ENCODE assay signal across 10 mouse cellular contexts in the genomic region with DNA sequence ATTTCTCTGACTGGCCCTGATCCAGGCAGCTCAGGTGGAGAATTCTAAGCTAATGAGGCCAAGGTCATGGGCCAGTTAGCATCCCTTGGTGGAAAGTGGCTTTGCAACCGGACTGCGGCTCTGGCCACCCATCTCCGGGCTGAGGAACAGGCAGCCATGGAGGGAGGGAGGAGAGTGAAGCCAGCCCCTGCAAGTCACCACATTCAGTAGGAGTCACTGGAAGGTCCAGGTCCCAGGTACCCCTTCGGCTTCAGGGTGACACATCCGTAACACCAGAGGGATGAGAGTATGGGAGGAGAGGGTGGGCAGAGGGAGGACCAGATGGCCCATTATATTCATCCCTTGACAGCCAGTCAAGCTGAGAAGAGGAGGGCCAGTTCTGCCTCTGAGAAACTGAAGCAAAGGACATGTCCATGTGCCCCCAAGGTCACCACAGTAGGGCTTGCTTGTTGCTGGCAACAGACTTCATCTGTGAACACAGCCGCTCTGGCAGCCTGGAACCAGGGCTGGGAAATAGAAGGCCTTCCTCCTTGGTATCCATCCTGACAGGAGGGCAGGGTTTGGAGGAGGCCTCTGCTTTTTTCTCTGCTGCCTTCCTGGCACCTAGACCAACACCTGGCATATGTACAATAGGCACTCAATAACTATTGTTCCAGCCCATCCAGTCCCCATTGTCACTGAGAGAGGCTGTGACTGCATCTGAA. TPM values are rescaled to one million over a fixed set of nuclear protein-coding genes. Genes with fewer than 3 reads are reported as not detected.
A peak's percentile ranks its signal among the peaks of the same experiment; 100 is the strongest.
DNase-seq lines count a peak whose midpoint lies in the region; ATAC-seq lines count a peak whose summit lies in the region.
"Had no signal": no experiment of that assay in that cellular context is flagged by ENCODE, and none has a peak within 500 bp of the region (broad histone marks: within the 10 kb centered on the region; RNA-seq: fewer than 3 reads in every experiment).

No protein-coding gene starts in this region.

- no peak for DNase-seq in kidney, adult 11 months
- peak; percentile 84 to 86 for DNase-seq in cerebellum, postnatal 10 days
- DNase-seq in hindbrain, embryonic 10.5 days (ENCODE audit: low spot score), result peak; percentile 61
- no peak for DNase-seq in spleen, postnatal 36 days (ENCODE audit: low spot score in 2 of 2)
- DNase-seq in lung, postnatal 36 days, result no peak
- DNase-seq: gastrocnemius, postnatal 14 days; thymus, postnatal 4 days had no signal

- H3K4me3 ChIP-seq in kidney, embryonic 15.5 days (replicated peaks), result no peak overlapping the region
- no peak overlapping the region for H3K4me3 ChIP-seq in hindbrain, embryonic 10.5 days
- no peak overlapping the region for H3K4me3 ChIP-seq in neural tube, embryonic 13.5 days
- H3K4me3 ChIP-seq: liver, embryonic 12.5 days had no signal

- H3K4me2 ChIP-seq in kidney, embryonic 15.5 days, result no peak overlapping the region
- H3K4me2 ChIP-seq in neural tube, embryonic 13.5 days, result no peak overlapping the region
- H3K4me2 ChIP-seq: liver, embryonic 12.5 days had no signal

- H3K9me3 ChIP-seq in kidney, embryonic 15.5 days (replicated peaks), result no peaks in the 10 kb centered on the region
- H3K9me3 ChIP-seq in hindbrain, embryonic 10.5 days, result no peaks in the 10 kb centered on the region
- no peaks in the 10 kb centered on the region for H3K9me3 ChIP-seq in neural tube, embryonic 13.5 days
- H3K9me3 ChIP-seq: liver, embryonic 12.5 days had no signal

- peaks cover 48% of the 10 kb centered on the region for H3K4me1 ChIP-seq in kidney, embryonic 15.5 days
- H3K4me1 ChIP-seq in hindbrain, embryonic 10.5 days (replicated peaks), result peaks cover 70% of the 10 kb centered on the region
- peaks cover 61% of the 10 kb centered on the region for H3K4me1 ChIP-seq in neural tube, embryonic 13.5 days (replicated peaks)

- 56% methylated on average over 6 of the region's 6 CpGs for WGBS in kidney, embryonic 15.5 days
- 45% methylated on average over 6 of the region's 6 CpGs for WGBS in hindbrain, embryonic 10.5 days
- WGBS in neural tube, embryonic 13.5 days, result 53% methylated on average over 6 of the region's 6 CpGs

- no peak for ATAC-seq in kidney, embryonic 15.5 days (replicated peaks; ENCODE audit: low FRiP score)
- no peak for ATAC-seq in neural tube, embryonic 13.5 days (ENCODE audit: low read depth)
- ATAC-seq: liver, embryonic 12.5 days had no signal

- 0 out of 2 replicates have a peak overlapping the region, but pooled peaks have one; percentile 41 for H3K27ac ChIP-seq in kidney, embryonic 15.5 days
- peak overlapping the region; percentile 88 for H3K27ac ChIP-seq in hindbrain, embryonic 10.5 days
- H3K27ac ChIP-seq in neural tube, embryonic 13.5 days (replicated peaks), result peak overlapping the region; percentile 62
- H3K27ac ChIP-seq: liver, embryonic 12.5 days had no signal

- H3K36me3 ChIP-seq in kidney, embryonic 15.5 days, result no peaks in the 10 kb centered on the region
- no peaks in the 10 kb centered on the region for H3K36me3 ChIP-seq in hindbrain, embryonic 10.5 days
- H3K36me3 ChIP-seq in neural tube, embryonic 13.5 days, result no peaks in the 10 kb centered on the region
- H3K36me3 ChIP-seq: liver, embryonic 12.5 days had no signal

- peaks cover 2% of the 10 kb centered on the region; the same call in 1 of the 2 replicates for H3K27me3 ChIP-seq in kidney, embryonic 15.5 days
- H3K27me3 ChIP-seq in hindbrain, embryonic 10.5 days (ENCODE audit: insufficient read depth, poor library complexity, severe bottlenecking), result no peaks in the 10 kb centered on the region
- no peaks in the 10 kb centered on the region for H3K27me3 ChIP-seq in neural tube, embryonic 13.5 days

- H3K9ac ChIP-seq in kidney, embryonic 15.5 days, result no peak overlapping the region
- 0 out of 2 replicates have a peak overlapping the region, but pooled peaks have one; percentile 9 for H3K9ac ChIP-seq in neural tube, embryonic 13.5 days
- H3K9ac ChIP-seq: liver, embryonic 12.5 days had no signal

RNA-seq across cellular contexts. Expression of a gene that starts 43.9 kb away (rescaled TPM):
- 0.06 TPM in 1 of 2 replicates, not detected in the other for polyA plus RNA-seq in kidney, embryonic 15.5 days (2015; fragmentation: Nextera tagmentation; extraction: Ambion mirVana)
- not detected in 2 replicates for polyA plus RNA-seq in hindbrain, embryonic 10.5 days (2016; fragmentation: Nextera tagmentation; extraction: Ambion mirVana)
- 0.29 TPM in 1 of 2 replicates, not detected in the other for polyA plus RNA-seq in neural tube, embryonic 13.5 days (2015; fragmentation: Nextera tagmentation; extraction: Ambion mirVana)

RNA-seq across cellular contexts. Expression of a gene that starts 48.2 kb away (rescaled TPM):
- polyA plus RNA-seq in kidney, embryonic 15.5 days (2015; fragmentation: Nextera tagmentation; extraction: Ambion mirVana), result 41.6 and 47.7 TPM in 2 replicates
- polyA plus RNA-seq in hindbrain, embryonic 10.5 days (2016; fragmentation: Nextera tagmentation; extraction: Ambion mirVana), result 50.6 and 77.8 TPM in 2 replicates
- 136 and 156 TPM in 2 replicates for polyA plus RNA-seq in neural tube, embryonic 13.5 days (2015; fragmentation: Nextera tagmentation; extraction: Ambion mirVana)

RNA-seq across cellular contexts. Expression of a gene that starts 55.9 kb away (rescaled TPM):
- 0.17 TPM in 1 of 2 replicates, not detected in the other for polyA plus RNA-seq in kidney, embryonic 15.5 days (2015; fragmentation: Nextera tagmentation; extraction: Ambion mirVana)
- polyA plus RNA-seq in hindbrain, embryonic 10.5 days (2016; fragmentation: Nextera tagmentation; extraction: Ambion mirVana), result 0.04 TPM in 1 of 2 replicates, not detected in the other
- 0.41 and 0.43 TPM in 2 replicates for polyA plus RNA-seq in neural tube, embryonic 13.5 days (2015; fragmentation: Nextera tagmentation; extraction: Ambion mirVana)
- polyA plus RNA-seq: liver, embryonic 12.5 days had no signal

Comparison
In these comparisons a context has a peak if more than half of its experiments do, and no peak if none do; other contexts are left out.
1. DNase-seq: peak in cerebellum, postnatal 10 days (2 of 2) and hindbrain, embryonic 10.5 days (single experiment); none in kidney, adult 11 months (single experiment), spleen, postnatal 36 days (0 of 2) and lung, postnatal 36 days (single experiment).
2. Peak in every context shown above with its lines, with median percentiles within 50 percentile points of each other: H3K27ac ChIP-seq.